Mouse (Mus musculus) G1E (cell line): ENCODE results near the gene Cdkn1b. TPM values are rescaled to one million over a fixed set of nuclear protein-coding genes. Genes with fewer than 3 reads are reported as not detected.

Experiments
- ATAC-seq: 2 replicates; pipeline ENCODE4 v1.8.0; 2016; ENCODE audit warnings: mild to moderate bottlenecking; ENCODE audit not compliant: insufficient number of reproducible peaks, poor library complexity, low FRiP score, severe bottlenecking; ENCODE audit errors: extremely low read depth
- DNase-seq: peaks from one replicate; pipeline ENCODE4 v3.0.0; 2012; ENCODE audit warnings: low spot score
- H3K27me3 ChIP-seq: 2 replicates; pipeline ENCODE4 v1.6.1; 2012; ENCODE audit warnings: mild to moderate bottlenecking, low read length, inconsistent platforms; ENCODE audit not compliant: insufficient read depth
- H3K36me3 ChIP-seq: replicated peaks from 2 replicates; pipeline ENCODE3; 2012; ENCODE audit warnings: mild to moderate bottlenecking, inconsistent platforms
- H3K4me1 ChIP-seq: 2 replicates; pipeline ENCODE4 v1.6.1; 2012; ENCODE audit warnings: low read depth, low read length, inconsistent platforms, mixed read lengths; ENCODE audit not compliant: insufficient read depth
- H3K4me3 ChIP-seq: 2 replicates; pipeline ENCODE4 v1.5.1; 2012; ENCODE audit warnings: low read depth, mild to moderate bottlenecking, inconsistent platforms, low read length, moderate library complexity, mixed read lengths
- H3K9me3 ChIP-seq: replicated peaks from 2 replicates; pipeline ENCODE4 v1.6.1; 2012; ENCODE audit warnings: inconsistent platforms
- CTCF ChIP-seq: IDR thresholded peaks from 2 replicates; pipeline ENCODE4 v1.5.1; 2012; ENCODE audit warnings: low read depth, low read length, inconsistent platforms, mixed read lengths
- GATA1 ChIP-seq: IDR thresholded peaks from 2 replicates; pipeline ENCODE4 v1.6.1; 2012; ENCODE audit warnings: borderline replicate concordance, low read length, inconsistent platforms, mixed read lengths
- GATA2 ChIP-seq: IDR thresholded peaks from 2 replicates; pipeline ENCODE4 v1.6.1; 2012; ENCODE audit warnings: low read depth, low read length, inconsistent platforms, borderline replicate concordance
- POLR2AphosphoS5 ChIP-seq: IDR thresholded peaks from 2 replicates; pipeline ENCODE4 v1.6.1; 2012; ENCODE audit warnings: low read depth, low read length, inconsistent platforms; ENCODE audit not compliant: insufficient replicate concordance
- TAL1 ChIP-seq: conservative IDR thresholded peaks from 2 replicates; pipeline ENCODE4 v1.6.1; 2012; ENCODE audit warnings: low read depth, low read length, inconsistent platforms, mixed read lengths
- polyA plus RNA-seq: library from polyadenylated mRNA; stranded (reverse); fragments of >175 nt; gene quantifications from 2 replicates; pipeline ENCODE4 v1.2.3, GENCODE M21; 2012
- total RNA-seq, 2 experiments: library from RNA; stranded (forward) in 1 of 2; stranded (reverse) in 1 of 2; fragments of 200-1000 nt in 1 of 2; fragments of >200 nt in 1 of 2; fragmentation: Nextera tagmentation in 1 of 2; gene quantifications; 2 replicates each; pipeline ENCODE4 v1.2.3; 2014 to 2017

Cdkn1b gene
- total and polyA plus RNA-seq, 3 experiments: 34.8 to 88.8 (median 87.1) TPM

- Histone ChIP-seq H3K36me3 (peaks cover 34% of the 10 kb centered on the region), H3K27me3 (no peaks in the 10 kb centered on the region), H3K4me3 (no peak overlapping the region), H3K9me3 (no peaks in the 10 kb centered on the region), H3K4me1 (no peaks in the 10 kb centered on the region)
- DNase-seq: no peak
- TF ChIP-seq POLR2AphosphoS5 (no peak), GATA2 (no peak), TAL1 (no peak), GATA1 (no peak), CTCF (no peak)
- ATAC-seq: no peak
Measured at GRCm38 (mm10) chr6:134877892-134878291, 42.3 kb upstream of the Cdkn1b start.

GRCm38 (mm10) chr6:134879556-134879955 lies 40.6 kb upstream of the Cdkn1b start:
- Histone ChIP-seq H3K9me3 (no peaks in the 10 kb centered on the region), H3K4me1 (no peaks in the 10 kb centered on the region), H3K4me3 (no peak overlapping the region), H3K36me3 (peaks cover 40% of the 10 kb centered on the region), H3K27me3 (no peaks in the 10 kb centered on the region)
- ATAC-seq: no peak
- TF ChIP-seq GATA2 (no peak), GATA1 (no peak), POLR2AphosphoS5 (no peak), TAL1 (no peak), CTCF (no peak)
- no peak for DNase-seq

- H3K27me3 ChIP-seq: no peaks in the 10 kb centered on the region
- H3K9me3 ChIP-seq: no peaks in the 10 kb centered on the region
- peaks cover 43% of the 10 kb centered on the region for H3K36me3 ChIP-seq
- no peak for TF ChIP-seq CTCF
- TF ChIP-seq TAL1: no peak
- TF ChIP-seq GATA1: no peak
- TF ChIP-seq POLR2AphosphoS5: no peak
- no peak for TF ChIP-seq GATA2
- DNase-seq: no peak
- no peak for ATAC-seq
- H3K4me3 ChIP-seq: no peak overlapping the region
- no peaks in the 10 kb centered on the region for H3K4me1 ChIP-seq
Measured at GRCm38 (mm10) chr6:134880046-134880445, 40.2 kb upstream of the Cdkn1b start.

GRCm38 (mm10) chr6:134883661-134884060 lies 36.5 kb upstream of the Cdkn1b start:
- Histone ChIP-seq H3K36me3 (peaks cover 36% of the 10 kb centered on the region), H3K27me3 (no peaks in the 10 kb centered on the region), H3K4me3 (no peak overlapping the region), H3K4me1 (peaks cover 3% of the 10 kb centered on the region; the same call in 1 of the 2 replicates), H3K9me3 (no peaks in the 10 kb centered on the region)
- TF ChIP-seq TAL1: no peak
- no peak for TF ChIP-seq GATA1
- no peak for TF ChIP-seq CTCF
- no peak for TF ChIP-seq POLR2AphosphoS5
- TF ChIP-seq GATA2: no peak
- DNase-seq (no peak), ATAC-seq (no peak)

- Histone ChIP-seq H3K4me3 (no peak overlapping the region), H3K27me3 (no peaks in the 10 kb centered on the region), H3K36me3 (peaks cover 34% of the 10 kb centered on the region), H3K9me3 (no peaks in the 10 kb centered on the region), H3K4me1 (peaks cover 7% of the 10 kb centered on the region; the same call in 1 of the 2 replicates)
- TF ChIP-seq TAL1: no peak
- no peak for TF ChIP-seq CTCF
- TF ChIP-seq GATA2: no peak
- no peak for TF ChIP-seq POLR2AphosphoS5
- no peak for TF ChIP-seq GATA1
- no peak for ATAC-seq
- DNase-seq: no peak
Measured at GRCm38 (mm10) chr6:134885515-134885914, 34.7 kb upstream of the Cdkn1b start.

GRCm38 (mm10) chr6:134886475-134886874 lies 33.7 kb upstream of the Cdkn1b start:
- Histone ChIP-seq H3K27me3 (no peaks in the 10 kb centered on the region), H3K9me3 (no peaks in the 10 kb centered on the region), H3K36me3 (peaks cover 27% of the 10 kb centered on the region), H3K4me3 (no peak overlapping the region), H3K4me1 (peaks cover 8% of the 10 kb centered on the region; the same call in 1 of the 2 replicates)
- no peak for ATAC-seq
- TF ChIP-seq GATA1 (no peak), TAL1 (no peak), GATA2 (no peak), POLR2AphosphoS5 (no peak), CTCF (no peak)
- no peak for DNase-seq

- no peak for ATAC-seq
- Histone ChIP-seq H3K9me3 (no peaks in the 10 kb centered on the region), H3K4me1 (peaks cover 8% of the 10 kb centered on the region; the same call in 1 of the 2 replicates), H3K36me3 (peaks cover 23% of the 10 kb centered on the region), H3K27me3 (no peaks in the 10 kb centered on the region), H3K4me3 (no peak overlapping the region)
- no peak for DNase-seq
- TF ChIP-seq POLR2AphosphoS5 (no peak), GATA2 (no peak), TAL1 (no peak), CTCF (no peak), GATA1 (no peak)
Measured at GRCm38 (mm10) chr6:134887008-134887407, 33.2 kb upstream of the Cdkn1b start.
